Mouse (Mus musculus) brain, adult 2 months (tissue): ENCODE measurements at regions not wholly inside any gene's neighbourhood (a gene's known extent, or its start where the extent isn't known, plus 50 kb on each side); places are given as distances from the start of the nearest gene placed in this dataset.

Experiments used
- DNase-seq: peaks from one replicate; pipeline ENCODE4 v3.0.0; 2011; ENCODE audit warnings: low read depth, low spot score

DNA sequence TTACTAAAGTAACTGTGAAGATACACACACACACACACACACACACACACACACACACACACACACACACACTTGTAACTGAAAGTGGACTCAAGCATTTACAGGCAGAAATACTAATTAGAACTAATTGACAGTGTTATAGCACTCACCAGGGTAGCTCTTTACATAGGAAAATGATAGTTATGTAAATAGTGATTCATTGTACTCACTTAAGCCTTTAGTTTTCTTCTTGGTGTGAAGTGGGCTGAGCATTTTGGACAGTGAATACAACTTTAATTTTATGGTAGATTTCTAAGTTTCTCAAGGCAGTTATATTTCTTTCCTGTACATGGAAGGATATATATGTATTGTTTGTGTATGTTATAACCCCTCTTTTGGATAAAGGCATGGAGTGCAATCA, 704.5 kb upstream of the Nr2f1 start:
- peak; percentile 27 for DNase-seq

DNA sequence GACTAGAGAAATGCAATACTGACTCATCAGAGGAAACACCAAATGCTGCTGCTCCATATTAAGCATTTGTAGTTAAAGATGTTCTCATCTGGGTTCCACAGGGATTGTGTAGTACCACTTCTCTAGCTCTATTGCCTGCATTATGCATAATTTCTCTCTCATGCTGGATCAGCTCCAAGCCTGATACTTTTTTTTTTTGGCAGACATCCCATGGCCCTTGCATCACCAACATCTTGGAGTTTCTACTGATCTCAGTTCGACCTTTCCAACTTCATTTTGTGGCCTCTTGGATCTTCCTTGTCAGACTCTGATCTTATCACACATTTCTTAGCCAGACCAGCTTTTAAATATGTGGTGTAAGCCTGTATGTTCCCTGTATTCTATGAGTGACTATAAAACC, 701.1 kb upstream of the Nr2f1 start:
- peak; percentile 39 for DNase-seq

DNA sequence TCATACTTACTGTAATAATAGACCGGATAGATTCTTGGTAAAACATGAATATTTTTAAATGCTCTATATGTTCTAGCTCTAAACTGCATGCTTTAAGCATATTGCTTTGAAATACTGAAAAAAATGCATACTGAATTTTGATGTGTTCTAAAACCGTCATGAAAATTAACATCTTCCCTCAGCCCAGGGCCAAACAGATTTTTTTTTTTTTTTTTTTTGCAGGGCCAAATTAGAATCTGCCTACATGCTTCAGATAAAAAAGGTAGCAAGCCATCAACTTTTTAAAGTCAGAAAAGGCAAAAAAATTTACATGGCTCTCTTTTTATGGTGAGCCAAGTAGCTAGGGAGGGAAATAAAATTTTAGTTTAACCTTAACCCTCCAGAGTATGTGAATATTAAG, 692.7 kb upstream of the Nr2f1 start:
- DNase-seq, result peak; percentile 50

GRCm38 (mm10) chr13:78883062-78883461, 683.5 kb upstream of the Nr2f1 start:
- DNase-seq, result no peak

- no peak for DNase-seq
These were observed 673.0 kb upstream of the Nr2f1 start for GRCm38 (mm10) chr13:78872582-78872981.

GRCm38 (mm10) chr13:78871976-78872375, 672.4 kb upstream of the Nr2f1 start:
- DNase-seq, result no peak

GRCm38 (mm10) chr13:78871254-78871653, 671.7 kb upstream of the Nr2f1 start:
- DNase-seq, result no peak

DNA sequence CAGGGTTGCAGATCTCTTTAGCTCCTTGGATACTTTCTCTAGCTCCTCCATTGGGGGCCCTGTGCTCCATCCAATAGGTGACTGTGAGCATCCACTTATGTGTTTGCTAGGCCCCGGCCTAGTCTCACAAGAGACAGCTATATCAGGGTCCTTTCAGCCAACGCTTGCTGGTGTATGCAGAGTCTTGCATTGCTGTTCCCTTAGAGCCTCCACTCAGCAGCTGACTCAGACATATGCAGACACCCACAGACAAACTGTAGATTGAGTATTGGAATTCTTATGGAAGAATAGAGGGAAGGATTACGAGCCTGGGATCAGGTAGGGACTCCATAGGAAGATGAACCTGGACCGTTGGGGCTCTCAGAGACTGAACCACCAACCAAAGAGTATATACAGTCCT, 624.8 kb upstream of the Nr2f1 start:
- DNase-seq, result peak; percentile 40

DNA sequence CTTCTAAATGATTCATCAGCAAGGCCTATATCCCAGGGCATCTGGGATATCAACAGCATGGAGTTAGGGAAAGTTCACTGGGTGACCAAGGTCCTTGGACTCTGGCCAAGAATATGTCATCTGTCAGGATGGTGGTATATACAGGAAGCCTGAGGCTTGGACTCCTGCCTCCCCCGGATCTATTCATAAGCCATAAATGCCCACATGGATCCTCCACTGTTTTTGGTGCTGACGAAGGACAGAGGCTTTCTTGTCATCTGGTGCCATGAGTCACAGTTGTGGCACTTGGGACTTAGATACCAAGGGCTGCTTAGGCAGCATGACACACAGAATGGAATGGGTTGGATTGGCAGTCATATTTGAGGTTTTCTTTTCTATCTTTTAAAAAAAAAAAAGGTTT, 610.1 kb upstream of the Nr2f1 start:
- peak; percentile 69 for DNase-seq

DNA sequence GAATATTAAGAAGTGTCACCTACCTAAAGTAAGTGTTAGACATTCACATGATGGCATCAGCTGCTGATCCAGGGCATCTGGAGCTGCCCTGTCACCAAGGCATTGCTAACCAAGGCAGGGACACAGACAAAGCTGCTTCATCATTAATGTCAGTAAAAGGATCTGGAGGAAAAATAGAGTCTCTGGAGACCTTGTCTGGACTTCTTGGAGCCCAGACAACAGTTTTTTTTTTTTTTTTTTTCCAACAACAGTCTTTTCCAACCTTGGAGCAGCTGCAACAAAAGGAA, 603.2 kb upstream of the Nr2f1 start:
- no peak for DNase-seq

DNA sequence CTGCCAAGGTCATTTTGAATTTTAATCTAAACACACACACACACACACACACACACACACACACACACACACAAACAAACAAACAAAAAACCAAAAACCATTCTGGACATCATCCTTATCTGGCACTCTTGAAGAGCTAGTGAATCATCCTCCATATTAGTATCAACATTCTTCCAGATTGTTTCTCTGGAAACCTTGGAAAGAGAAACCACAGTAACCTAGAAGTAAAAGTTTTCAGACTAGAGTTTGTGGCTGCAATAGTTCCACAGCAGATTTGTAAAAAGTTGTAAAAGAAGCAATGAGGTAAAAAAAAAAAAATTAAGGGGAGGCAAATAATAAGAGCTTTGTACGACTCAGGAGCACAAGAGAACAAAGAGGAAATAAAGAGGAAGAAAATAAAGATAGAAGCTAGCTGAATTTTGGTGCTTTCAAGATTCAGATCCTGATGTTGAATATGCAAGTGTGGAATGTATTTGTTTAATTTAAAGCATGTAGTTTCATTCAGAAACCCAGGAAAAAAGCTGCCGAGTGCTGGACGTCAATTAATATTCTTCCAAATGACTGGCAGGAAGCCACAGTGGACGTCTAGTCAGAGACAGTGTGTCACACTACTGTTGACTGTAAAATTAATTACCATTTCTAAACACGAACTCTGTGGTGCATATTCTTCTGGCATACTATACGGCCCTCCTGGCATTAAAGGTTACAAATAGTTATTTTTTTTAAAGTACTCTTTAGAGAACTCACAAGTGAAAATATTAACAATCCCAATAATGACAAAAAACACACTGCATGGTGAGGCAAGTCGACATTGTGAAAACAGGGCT, 602.7 kb upstream of the Nr2f1 start:
- no peak for DNase-seq

GRCm38 (mm10) chr13:78799641-78800040, 600.1 kb upstream of the Nr2f1 start:
- no peak for DNase-seq

DNA sequence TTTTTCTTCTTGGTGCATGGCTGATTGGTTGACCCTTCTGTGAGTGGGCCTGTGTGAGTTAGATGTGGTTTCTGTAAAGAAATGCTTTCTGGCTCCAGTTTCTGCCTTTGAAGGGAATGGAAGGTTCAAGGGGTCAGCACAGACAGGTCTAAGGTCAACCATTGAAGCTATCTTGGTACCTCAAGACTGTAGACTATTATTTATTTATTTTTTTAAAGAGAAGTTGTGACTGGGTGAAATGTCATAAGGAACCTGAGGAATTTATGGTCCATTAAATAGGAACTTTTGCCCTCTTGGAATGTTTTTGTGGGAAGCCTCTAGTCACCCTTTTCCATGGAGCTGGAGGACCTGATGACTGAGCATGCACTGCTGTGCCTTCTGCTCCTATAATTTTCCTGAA, 595.7 kb upstream of the Nr2f1 start:
- DNase-seq, result no peak

DNA sequence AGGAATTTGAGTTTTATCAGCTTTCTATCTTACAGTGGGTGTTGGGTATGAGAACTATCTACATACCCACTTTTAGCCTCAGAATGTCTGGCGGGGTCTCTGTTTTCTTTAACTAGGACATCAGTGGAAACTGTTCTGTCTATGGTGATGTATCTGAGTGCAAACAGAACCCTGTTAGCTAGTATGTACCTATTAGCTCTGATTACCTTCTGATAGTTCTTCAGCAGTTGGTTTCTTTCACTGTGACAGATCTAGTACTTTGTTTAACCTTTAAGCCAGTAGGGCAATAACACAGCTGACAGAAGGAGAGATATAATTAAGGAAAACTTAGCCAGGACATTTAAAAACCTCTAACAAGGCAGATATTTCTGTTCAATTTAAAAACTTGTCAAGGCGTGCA, 584.7 kb upstream of the Nr2f1 start:
- no peak for DNase-seq

GRCm38 (mm10) chr13:78783591-78784240, 584.2 kb upstream of the Nr2f1 start:
- no peak for DNase-seq
